Mouse (Mus musculus) T-cell, adult 2 months (primary cell): ENCODE data around the gene Tcf12.
A peak's percentile ranks its signal among the peaks of the same experiment; 100 is the strongest.

Source experiments
- DNase-seq: peaks from one replicate; pipeline ENCODE4 v3.0.0; 2022; ENCODE audit warnings: low spot score

Tcf12 gene

DNA sequence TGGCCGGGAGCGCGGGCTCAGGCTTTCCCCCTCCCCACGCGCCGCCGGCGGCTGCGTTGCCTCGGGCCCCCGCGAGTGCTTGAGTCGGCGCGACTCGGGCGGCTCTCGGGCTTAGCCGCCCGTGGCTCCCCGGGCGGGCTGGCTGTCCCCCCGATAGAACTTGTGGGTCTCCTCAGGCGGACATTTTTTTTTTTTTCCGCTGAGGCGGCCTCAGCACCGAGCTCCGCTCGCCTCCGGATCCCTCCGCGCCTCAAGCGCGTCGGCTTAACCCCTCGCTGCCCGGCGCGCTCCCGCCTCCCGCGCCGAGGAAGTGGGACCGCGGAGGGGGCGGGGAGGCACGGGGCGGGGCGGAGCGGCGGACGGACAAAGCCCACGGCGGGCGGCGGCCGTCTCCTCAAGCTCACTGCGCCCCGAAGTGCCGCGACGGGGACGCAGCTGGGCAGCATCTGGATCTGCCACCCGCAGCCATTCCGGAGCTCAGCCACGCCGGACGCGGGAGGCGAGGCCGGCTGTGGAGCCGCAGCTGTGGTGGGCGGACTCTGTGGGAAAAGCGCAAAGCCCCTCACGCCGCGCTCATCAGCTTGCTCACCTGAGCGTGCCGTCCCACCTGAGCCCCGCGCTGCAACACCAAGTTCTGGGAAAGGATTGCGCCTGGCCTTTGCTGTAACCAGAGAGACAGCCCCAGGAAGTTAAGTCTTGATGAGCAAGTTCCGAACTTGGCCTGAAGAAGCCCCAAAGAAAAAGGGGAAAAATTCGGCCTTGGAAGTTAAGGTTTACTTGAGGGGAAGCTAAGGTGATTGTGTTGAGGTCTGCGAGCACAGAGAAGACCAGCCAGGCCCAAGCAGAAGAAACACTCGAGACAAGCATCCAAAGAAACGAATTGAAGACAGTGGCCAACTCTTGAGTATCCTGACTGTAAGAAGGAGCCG is at the start of gene Tcf12:
TSS of gene Tcf12 (minus strand) at position 250 of the 929 bp plus-strand sequence.
- DNase-seq: peak; percentile 87

DNA sequence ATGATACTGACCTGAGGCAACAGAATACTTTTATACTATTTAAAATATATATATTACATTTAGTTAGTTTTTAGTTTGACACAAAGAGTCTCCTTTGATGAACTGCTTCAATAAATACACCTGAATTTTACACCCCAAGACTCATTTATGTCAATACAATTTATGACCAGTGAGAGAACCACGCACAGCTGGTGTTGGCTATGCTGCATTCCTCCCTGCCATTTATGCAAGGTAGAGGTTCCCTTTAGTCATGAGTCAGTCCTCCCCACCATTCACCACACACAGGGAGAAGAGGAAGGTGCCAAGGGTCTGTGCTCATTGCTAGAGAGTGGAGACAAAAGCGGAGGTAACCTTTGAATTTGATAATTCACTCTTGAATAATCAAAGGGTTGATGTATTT is 46.7 kb upstream of the Tcf12 start:
- no peak for DNase-seq

DNA sequence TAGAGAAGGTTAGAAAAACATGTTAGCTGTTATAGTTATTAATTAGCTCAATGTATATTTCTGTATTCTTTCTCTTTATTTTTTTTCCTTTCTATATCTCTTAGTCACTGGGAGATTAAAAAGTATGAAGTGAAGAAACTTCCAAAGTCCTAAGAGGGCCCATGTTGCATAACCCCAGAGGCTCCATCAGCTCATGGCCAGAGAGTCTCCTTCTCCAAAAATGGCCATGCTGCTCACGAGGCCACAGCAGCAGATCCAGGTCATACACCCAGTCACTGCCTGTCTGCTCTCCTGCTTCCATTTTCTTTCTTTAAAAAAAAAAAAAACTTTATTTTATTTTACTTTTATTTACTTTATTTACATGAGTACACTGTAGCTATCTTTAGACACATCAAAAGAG is 45.4 kb upstream of the Tcf12 start:
- no peak for DNase-seq

DNA sequence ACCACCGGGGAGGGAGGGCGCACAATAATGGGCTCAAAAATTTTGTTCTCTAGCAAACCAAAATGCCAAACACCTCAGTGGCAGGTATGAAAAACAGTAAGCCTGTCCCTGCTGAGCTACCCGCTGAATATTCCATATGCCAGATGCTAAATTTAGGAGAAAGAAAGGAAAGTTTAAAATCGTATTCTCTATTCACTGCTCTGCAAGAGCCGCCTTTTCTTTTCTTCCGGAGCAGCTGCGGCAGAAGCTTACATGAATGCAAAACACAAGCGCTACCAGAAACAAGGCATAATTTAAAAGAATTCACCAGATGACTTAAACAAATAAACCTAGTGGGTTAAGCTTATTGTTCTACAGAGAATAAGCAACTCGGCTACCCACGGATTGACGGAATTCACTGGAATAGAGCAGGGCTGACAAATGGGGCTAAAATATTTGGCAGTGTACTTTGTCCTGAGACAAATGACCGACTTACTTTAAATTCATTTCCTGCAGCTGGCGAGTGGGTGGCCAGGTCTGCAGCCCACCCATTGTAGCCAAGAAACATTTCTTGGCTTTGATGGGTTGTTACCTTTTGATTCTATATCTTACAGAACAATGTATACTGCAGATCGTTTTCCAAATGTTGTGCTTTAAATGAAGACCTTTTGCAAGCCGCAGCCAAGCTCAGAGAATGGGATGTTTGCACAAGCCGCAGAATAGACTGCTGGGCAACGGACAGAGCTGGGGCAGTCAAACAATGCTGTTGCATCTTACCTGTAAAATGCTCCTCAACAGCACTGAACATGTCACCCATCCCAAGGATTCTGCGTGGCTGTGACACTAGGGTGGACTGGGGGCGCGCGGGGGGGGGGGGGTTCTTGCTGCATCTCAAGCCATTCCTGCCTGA is 43.8 kb upstream of the Tcf12 start:
- no peak for DNase-seq

DNA sequence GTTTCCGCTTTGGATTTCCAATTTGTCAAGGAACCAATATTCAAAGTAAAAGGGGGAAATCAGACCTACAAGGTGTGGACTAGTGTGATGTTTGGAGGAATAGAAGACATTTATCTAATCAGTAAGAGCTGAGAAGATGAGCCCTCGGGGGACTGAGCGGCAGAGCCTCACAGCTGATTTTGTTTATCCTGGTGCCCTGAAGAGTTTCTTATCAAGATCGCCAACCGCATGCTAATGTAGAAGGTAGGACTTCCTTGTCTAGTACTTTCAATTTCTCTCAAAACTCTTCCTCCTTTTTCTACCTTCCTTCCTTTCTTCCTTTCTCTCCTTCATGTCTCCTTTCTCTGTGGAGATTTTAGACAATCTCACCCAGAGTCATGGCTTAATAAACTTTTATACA is 32.5 kb upstream of the Tcf12 start:
- no peak for DNase-seq

DNA sequence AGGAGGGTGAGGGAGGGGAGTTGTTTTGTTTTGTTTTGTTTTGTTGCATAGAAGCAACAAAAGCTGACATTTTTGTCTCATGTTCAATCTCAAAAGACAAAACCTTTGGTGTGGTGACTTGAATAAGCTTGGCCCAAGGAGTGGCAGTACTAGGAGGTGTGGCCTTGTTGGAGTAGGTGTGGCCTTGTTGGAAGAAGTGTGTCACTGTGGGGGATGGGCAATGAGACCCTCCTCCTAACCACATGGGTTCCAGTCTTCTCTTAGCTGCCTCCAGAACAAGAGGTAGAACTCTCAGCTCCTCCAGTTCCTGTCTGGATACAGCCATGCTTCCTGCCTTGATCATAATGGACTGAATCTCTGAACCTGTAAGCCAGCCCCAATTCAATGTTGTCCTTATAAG is 26.2 kb upstream of the Tcf12 start:
- DNase-seq: no peak

DNA sequence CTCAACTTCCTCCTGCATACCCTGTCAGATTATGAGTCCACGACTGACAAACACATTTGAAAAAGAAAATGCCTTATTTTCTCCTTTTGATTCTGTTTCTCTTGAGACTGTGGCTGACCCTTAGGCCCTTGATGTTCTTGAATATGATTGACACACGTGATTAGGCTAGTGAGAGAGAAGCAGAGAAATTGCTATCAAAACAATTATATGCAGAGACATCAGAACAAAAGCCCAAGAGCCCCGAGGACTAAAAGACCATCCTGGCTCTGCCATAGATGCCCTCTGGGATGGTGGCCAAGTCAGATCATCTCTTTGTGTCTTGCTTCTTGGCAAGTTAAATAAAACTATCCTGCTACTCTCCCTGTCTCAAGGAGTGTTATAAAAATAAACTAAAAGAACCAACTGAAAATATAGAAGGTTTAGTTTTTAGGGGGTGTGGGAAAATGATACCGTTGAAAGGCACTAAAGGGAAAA is 22.1 kb upstream of the Tcf12 start:
- DNase-seq: no peak

DNA sequence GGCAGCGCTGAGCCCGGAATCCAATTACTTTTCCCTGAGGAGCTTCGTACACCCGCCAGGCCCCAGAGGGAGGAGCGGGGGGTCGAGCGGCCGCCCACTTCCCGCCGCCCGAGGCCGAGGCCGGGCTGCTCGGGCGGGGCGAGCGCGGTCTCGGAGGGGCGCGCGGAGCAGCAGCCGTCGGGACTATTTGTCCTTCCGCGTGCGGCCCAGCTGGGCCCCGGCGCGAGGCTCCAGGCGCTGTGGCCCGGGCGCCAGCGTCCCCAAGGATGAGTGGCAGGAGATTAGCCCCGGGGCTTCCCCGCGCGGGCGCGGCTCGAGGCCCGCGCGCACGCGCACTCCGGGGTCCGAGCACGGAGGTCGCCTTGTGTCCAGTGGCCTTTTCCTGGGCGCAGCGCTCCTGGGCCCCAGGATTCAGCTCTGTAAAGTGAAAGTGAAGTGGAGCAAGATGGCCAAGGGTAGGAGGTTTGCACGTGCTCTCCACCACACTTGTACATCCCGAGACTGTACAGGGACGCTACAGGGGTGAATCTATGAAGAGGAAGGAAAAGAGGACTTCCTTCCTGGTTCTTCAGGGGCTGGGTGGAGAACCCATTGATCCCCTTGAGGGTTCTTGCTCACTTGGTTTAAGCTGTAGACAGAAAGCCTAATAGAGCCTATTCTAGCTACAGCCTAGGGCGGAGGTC is 21.6 kb upstream of the Tcf12 start:
- DNase-seq: peak; percentile 76

DNA sequence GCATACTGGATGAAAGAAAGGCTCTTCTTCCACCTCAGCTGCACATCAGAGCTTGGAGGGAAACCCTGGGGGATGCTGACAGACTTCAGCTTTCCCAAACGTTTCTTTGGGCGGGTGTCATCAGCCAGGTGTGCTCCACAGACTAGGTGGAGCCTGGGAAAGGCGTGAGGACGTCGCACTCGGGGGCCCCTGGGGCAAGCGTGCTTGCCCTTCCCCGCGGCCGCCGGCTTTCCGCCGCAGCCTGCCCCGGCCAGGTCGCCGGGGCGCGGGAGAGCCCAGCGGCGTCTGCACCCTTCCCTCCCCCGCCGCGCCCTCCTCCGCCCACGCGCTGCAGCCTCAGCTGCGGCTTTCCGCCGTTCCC is 21.0 kb upstream of the Tcf12 start:
- DNase-seq: no peak

DNA sequence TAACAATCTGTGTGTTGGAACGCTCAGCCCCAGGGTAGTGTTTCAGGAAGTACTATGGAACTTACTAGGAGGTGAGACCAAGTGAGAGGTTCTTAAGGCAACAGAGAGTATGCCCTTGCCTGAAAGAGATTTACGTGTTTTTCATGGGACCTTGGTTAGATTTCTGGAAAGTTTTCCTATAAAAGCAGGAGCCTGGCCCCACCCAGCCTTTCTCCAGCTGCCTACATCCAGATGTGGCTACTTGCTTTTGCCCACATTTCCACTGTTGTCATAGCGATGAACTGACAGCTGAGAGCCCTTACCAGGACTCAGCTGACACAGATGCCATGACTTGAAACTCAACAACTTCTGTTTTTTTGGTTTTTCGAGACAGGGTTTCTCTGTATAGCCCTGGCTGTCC is 18.2 kb upstream of the Tcf12 start:
- DNase-seq: no peak

DNA sequence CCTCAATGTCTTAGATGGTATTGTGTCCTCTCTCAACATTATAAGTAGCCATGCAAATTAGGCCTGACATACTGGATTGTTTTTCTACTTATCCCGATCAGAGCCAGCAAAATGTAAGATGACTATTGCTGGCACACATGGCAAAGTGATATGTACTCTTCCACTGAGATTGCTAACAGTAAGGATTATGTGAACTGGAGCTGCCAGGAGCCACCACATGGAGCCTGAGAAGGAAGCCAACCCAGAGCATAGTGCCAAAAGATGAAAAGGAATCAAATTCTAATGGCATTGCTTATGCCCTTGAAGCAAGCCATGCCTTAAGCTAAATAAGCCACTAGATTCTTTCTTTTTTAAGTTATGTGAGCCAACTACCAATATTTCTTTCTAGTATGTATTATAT is 13.8 kb upstream of the Tcf12 start:
- DNase-seq: no peak

DNA sequence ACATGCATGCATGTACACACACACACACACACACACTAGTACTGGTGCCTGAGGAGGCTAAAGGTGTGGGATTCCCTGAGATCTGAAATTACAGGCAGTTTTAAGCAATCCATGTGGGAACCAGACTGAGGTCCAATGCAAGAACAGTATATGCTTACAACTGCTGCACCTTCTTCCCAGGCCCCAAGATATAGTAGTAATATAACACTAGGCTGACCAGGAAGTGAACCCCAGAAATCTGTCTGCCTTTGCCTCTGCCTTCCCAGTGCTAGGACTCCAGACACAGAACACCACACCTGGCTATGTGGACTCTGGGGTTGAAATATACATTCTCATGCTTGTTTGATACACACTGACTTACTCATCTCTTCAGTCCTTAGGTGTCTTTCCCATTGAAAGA is 6.8 kb upstream of the Tcf12 start:
- DNase-seq: no peak

DNA sequence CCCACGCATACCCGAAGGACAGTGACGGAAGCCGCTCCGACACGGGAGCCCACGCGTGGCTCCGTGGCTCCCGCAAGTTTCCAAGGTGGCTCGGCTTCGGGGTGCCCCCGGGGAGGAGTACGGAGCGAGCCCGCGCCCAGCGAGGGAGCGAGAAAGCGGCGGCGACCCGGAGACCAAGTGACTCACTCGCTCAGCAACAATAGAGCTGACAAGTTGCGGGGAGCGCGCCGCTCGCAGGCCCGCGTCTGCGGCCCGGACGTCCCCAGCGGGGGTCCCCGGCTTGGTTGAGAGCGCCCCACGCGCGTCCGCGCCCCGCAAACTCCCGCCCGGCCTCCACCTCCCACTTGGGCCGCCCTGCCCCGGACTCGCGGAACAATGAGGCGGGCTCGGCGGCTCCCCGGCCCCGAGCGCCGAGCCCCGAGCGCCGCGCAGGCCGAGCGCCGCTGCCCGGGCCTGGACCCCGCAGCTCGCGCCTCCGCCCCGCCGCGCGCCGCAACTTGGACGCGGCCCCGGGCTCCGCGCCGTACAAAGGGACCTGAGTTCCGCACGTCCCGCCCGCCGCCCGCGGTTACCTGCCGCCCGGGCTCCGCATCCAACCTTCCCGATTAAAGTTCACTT is 558 bp downstream of the Tcf12 start:
- DNase-seq: peak; percentile 70

DNA sequence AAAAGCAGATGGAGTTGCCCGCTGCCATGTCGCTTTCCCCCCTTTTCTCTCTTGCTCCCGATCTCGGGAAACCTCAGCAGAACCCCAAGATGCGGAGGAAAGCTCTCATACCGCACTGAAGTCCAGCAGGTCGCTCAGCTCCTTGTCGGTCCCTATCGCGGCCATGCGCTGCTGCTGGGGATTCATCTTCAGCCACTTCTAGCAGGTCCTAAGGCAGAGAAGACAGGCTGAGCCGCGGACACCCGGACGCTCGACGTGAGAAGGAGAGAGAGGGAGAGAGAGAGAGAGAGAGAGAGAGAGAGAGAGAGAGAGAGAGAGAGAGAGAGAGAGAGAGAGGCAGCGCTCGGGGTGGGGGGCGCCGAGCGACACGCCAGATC is 1.1 kb downstream of the Tcf12 start:
- no peak for DNase-seq

DNA sequence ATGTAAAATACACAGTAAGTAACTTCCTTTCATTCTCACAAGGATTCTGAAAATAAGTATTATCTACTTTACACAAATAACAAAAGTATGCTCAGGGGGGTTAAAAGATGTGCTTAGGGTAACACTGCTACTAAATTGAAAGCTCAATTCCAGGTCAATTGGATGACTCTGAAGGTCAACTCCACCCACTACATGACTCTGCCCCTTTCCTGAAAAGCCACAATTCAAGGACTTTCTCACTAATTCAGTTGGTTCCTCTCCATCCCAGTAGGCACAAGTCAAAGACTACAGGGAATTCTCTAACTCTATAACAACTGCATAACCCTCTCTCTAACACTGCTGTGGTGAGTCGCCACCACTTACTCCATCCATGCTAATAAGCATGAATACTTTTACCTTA is 8.2 kb downstream of the Tcf12 start:
- no peak for DNase-seq

DNA sequence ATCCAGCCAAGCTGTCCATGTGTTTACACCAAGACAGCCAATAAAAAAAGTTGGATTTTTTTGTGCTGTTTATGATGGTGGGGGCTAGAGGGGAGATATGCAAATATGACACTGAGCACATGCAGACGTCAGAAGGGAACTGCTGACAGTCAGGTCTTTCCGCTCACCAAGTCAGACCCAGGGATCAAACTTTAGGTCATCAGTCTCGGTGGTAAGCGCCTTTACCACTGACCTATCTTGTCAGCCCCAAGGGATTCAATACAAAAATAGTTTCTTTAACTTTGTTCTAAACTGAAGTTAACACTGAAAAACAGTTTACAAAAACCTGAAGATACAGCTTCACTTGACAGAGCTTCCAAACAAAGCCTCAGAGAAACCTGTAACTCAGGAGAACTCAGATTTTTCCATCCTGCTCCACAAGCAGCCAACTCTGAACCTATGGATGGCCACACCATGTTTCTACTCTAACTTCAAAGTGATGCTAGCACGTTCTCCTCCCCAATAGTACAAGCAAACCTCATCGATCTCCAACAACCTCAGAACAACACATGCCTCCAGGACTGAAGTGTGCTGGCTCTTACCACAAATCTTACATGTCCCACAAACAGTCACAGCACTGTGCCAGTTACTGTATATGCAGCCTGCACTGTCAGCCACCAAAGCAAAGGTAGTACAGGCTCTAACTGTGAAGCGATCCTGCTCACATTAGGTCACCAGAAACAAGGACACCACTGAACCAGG is 11.6 kb downstream of the Tcf12 start:
- peak; percentile 46 for DNase-seq

DNA sequence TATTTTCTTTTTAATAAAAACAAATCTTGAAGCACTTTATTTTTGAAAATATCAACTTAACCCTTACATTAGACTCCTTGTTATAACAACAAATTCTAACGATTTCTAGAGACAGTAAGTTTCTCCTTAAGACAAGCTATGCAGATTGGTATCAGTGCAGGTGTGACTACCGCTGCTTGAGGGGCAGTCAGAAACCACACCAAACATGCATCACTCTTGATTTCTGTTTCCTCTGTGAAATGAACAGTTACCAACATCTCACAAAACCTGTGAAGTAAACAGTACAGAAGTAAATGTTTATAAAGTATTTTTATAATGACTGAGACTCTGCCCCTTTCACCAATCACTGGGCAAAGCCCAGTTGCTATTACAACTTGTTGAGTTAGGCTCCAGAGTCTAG is 13.6 kb downstream of the Tcf12 start:
- peak; percentile 40 for DNase-seq

DNA sequence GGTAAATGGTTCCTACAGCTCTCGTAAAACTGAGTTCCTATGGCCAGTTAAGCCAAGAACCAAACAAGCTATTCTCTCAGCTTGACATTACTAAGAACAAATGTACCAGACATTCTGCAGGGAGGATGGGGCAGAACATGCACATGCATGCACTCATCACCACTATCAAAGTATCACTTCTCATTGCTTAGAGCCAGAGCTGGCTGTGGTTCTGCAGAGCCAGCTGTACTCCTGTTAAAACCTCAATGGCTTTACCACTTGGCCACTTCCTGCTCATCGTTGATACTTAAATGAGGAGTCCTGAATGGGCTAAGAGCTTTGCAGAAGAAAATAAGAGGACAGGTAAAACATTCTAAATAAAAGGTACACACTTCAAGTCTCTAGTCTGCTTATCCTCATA is 14.6 kb downstream of the Tcf12 start:
- DNase-seq: peak; percentile 65

DNA sequence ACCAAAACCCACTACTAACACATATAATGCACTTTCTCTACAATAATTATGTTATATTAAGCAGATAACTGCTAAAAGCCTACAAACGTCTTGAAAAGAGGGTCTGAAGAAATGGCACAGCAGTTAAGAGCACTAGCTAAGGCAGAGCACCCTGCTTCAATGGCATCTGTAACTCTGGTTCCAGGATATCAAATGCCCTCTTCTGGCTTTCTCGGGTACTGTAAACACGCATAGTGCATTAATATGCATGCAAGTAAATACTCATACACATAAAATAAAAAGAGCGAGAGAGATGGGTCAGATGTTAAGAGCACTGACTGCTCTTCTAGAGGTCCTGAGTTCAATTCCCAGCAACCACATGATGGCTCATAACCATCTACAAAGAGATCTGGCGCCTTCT is 17.0 kb downstream of the Tcf12 start:
- peak; percentile 21 for DNase-seq

DNA sequence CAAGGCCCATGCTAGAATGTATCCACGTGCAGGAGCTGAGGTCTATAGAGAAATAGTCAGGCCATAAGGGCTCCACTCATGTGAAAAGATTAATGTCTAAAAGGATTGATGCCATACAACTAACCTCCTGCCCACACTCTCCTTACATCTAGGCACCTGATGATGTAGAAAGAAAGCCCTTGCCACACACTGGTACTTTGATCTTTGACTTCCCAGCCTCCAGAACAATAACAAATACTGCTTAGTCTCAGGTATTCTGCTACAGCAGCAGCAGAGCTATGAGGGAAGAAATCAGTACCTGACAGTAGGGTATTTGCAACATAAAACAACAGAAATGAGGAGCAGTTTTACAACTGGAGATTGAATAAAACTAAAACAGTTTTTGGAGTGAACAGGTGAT is 19.5 kb downstream of the Tcf12 start:
- DNase-seq: peak; percentile 42

DNA sequence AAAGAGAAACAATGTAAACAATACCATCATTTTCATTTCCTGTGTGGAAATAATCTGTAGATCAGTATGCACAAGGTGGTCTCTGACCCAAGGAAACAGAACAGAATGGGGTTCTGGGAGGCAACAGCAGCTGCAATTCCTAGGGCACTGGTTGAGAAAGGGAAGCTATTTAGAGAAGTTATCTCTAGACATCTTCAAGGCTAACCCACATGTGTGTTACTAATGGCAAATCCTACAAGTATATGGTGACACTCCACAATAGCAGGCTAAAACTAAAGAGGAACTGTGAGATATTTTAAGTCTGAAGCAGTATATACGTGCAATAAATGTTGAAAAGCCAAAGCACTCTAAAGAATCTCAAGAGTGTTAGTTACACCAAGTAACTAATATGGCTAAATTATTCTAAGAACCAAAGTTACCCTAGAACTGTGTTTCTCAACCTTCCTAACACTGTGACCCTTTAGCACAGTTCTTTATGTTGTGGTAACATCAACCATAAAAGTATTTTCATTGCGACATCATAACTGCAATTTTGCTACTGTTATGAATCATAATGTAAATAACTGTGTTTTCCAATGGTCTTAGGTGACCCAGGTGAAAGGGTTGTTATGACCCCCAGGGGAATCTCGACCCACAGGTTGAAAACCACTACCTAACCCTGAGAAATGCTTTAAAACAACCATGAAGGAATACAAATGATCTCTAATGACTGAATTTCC is 22.6 kb downstream of the Tcf12 start:
- DNase-seq: no peak
